Mouse (Mus musculus) embryonic fibroblast, embryonic 13.5 days (primary cell): ENCODE results near the gene Hoxb13. TPM values are rescaled to one million over a fixed set of nuclear protein-coding genes. Genes with fewer than 3 reads are reported as not detected.

ENCODE experiments used
- H3K27ac ChIP-seq: 2 replicates; pipeline ENCODE4 v1.5.1; 2012; ENCODE audit warnings: low read length, control low read depth, inconsistent platforms; ENCODE audit not compliant: insufficient read depth
- H3K4me1 ChIP-seq: 2 replicates; pipeline ENCODE4 v1.6.1; 2011; ENCODE audit warnings: low read length; ENCODE audit not compliant: control insufficient read depth, insufficient read depth
- H3K4me3 ChIP-seq: 2 replicates; pipeline ENCODE4 v1.5.1; 2011; ENCODE audit warnings: mild to moderate bottlenecking, control low read depth, low read length; ENCODE audit not compliant: insufficient read depth
- CTCF ChIP-seq: IDR thresholded peaks from 2 replicates; pipeline ENCODE4 v1.5.1; 2011; ENCODE audit warnings: mild to moderate bottlenecking, control low read depth, low read length, moderate library complexity, borderline replicate concordance; ENCODE audit not compliant: insufficient read depth
- POLR2A ChIP-seq: IDR thresholded peaks from 2 replicates; pipeline ENCODE4 v1.6.1; 2011; ENCODE audit warnings: low read depth, mild to moderate bottlenecking, control low read depth, low read length, moderate library complexity
- polyA plus RNA-seq: library from polyadenylated mRNA; stranded (reverse); fragments of >200 nt; gene quantifications from 2 replicates; pipeline ENCODE4 v1.2.4, GENCODE M21; 2011; ENCODE audit warnings: low read depth; ENCODE audit not compliant: missing spikeins, insufficient read length

Hoxb13 gene
- polyA plus RNA-seq = not detected in 2 replicates

DNA sequence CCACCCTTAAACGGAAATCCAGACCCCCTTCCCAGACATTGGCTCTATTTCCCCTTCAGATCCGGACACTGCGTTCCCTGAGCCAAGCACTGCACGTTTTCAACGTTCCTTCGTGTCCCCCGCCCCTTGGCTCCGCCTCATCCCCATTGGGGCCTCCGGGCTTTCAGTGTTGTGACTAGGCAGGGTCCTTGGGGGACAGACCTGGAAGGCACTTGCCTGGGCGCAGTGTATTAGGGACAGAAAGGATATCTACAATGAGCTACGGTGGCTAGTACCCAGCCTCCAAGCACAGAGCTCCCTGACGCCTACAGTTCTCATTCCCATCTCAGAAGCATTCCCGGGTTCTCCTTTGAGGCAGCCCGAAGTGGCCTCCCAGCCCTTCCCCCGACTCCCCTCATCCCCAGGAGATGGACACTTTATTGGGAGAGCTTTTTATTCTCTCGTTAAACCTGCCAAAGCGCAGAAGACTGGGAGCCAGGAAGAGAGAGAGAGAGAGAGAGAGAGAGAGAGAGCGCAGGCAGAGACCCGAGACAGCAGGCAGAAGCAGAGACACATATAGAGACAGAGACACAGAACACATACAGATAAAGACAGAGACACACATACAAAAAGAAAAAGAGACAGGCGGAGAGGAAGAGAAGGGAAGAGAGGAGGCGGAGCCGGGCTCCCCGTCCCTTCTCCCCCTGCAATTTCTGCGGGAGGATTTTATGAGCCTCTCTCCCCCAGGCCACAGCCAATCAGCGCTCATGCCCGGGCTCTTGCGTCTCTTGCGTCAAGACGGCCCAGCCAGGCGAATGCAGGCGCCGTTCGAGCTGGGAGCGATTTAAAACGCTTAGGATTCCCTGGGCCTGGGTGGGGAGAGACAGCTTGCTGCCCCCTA, at the start of gene Hoxb13:
Hoxb13 (plus strand) TSS at position 796 of the 880 bp plus-strand sequence.
- Histone ChIP-seq H3K27ac (no peak within 1 kb of the TSS), H3K4me3 (no peak within 1 kb of the TSS; the same call in 1 of the 2 replicates), H3K4me1 (no peaks in the 10 kb centered on the region)
- TF ChIP-seq CTCF (no peak), POLR2A (no peak)

DNA sequence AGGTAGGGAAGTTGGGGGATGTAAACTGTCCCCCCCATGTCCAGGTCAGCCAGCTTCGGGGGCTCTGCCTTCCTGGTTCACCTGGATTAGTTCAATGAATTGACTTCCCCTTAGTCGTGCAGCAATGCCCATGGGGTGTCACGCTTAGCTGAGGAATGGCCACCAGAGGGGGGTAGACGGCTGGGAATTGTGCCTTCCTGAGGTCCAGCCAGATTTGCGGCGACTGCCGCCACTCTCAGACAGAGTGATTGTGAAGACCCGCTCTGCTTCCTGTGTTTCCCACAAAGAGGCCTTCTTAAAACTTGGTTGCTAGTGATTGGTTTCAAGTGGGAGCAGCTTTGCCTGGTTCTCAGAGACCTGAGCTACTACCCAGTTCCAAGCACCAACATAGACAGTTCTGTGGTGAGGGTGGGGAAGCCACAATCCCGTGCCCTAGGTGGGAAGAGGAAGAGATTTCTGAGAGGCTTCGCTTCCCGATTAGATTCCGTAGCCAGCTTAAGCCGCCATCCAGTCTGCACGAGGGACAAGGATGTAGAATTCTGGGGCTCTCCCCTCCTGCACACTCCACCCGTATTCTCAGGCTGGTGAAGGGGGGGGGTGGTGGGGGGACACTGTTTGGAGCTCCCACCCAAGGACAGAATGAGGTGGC, 48.4 kb upstream of the Hoxb13 start:
- H3K27ac ChIP-seq = no peak overlapping the region
- peaks cover 4% of the 10 kb centered on the region for H3K4me1 ChIP-seq
- TF ChIP-seq POLR2A = no peak
- peak; percentile 76 for TF ChIP-seq CTCF
- no peak overlapping the region for H3K4me3 ChIP-seq

DNA sequence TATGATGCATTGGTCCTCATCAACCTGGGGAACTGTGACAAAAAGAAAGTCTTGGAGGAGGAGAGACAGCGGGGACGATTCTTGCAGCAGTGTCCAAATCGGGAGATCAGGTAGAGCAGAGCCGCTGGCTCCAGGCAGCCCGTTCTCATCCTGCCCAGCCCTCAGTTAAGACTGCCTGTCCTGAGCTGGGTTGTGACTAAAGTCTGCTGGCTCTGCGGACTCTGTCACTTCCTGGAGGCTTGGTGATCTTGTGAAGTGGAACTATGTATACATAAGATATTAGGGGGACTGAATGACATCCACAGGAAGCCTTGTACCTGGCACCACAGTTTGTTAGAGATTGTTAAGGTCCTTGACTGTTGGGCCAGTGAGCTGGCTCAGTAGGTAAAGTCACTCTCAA, 46.6 kb upstream of the Hoxb13 start:
- no peaks in the 10 kb centered on the region; the same call in 1 of the 2 replicates for H3K4me1 ChIP-seq
- H3K4me3 ChIP-seq = no peak overlapping the region
- no peak overlapping the region for H3K27ac ChIP-seq
- no peak for TF ChIP-seq POLR2A
- TF ChIP-seq CTCF = no peak

DNA sequence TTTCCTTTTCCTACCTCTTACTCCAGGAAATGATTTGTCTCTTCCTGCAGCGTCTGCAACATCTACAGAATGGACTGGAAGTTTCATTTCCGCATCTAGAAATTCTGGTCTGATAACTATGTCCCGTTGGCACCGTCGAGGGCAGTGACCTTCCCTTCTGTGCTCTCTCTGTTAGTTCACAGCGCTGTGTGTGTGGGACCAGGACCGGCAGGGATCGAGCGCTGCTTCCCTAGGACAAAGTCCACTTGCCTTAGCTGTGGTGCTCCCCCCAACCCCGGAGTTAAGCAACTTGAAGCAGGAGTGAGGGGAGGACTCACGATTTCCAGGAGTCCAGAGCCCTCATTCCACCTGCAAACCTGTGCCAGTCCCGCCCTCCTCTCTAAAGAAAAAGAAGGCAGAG, 29.3 kb upstream of the Hoxb13 start:
- H3K27ac ChIP-seq = no peak overlapping the region
- H3K4me3 ChIP-seq = no peak overlapping the region
- no peaks in the 10 kb centered on the region for H3K4me1 ChIP-seq
- TF ChIP-seq POLR2A (no peak), CTCF (no peak)

DNA sequence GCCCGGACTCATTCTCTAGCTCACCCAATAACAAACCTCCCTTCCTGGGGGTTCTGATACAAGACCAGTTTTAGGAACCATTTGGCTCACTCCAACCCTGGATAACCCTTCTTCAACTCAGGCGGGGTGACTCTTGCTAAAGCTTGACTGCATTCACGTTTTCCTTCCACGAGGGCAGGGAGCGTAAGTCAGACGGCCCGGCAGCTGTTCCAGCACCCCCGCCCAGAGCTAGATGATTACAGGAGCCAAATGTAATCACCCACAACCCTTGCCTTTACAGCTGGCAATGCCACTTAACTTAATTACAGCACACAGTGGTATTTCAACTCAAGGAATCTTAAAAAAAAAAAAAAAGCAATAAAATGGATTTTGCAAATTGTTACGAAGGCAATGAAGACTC, 26.0 kb upstream of the Hoxb13 start:
- H3K27ac ChIP-seq = no peak overlapping the region
- no peaks in the 10 kb centered on the region for H3K4me1 ChIP-seq
- TF ChIP-seq CTCF (no peak), POLR2A (no peak)
- no peak overlapping the region for H3K4me3 ChIP-seq

DNA sequence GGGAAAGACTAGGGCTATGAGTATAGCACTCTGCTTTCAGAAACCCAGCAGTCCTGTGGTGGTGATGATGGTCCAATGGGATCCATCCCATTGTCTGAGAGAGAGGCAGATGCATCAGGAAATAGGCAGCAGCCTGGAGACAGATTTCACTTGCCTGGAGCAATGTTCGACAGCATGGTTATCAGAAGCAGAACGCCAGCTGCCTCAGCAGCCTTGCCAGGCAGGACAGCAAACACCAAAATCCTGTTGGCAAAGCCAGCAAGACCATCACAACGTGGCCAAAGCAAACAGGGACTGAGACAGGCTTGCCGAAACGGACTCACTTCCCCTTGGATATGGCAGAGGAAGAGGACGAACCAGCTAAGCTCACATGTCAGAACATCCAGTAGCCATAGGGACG, 25.1 kb upstream of the Hoxb13 start:
- no peak overlapping the region for H3K4me3 ChIP-seq
- TF ChIP-seq CTCF = no peak
- TF ChIP-seq POLR2A = no peak
- H3K27ac ChIP-seq = no peak overlapping the region
- no peaks in the 10 kb centered on the region for H3K4me1 ChIP-seq

DNA sequence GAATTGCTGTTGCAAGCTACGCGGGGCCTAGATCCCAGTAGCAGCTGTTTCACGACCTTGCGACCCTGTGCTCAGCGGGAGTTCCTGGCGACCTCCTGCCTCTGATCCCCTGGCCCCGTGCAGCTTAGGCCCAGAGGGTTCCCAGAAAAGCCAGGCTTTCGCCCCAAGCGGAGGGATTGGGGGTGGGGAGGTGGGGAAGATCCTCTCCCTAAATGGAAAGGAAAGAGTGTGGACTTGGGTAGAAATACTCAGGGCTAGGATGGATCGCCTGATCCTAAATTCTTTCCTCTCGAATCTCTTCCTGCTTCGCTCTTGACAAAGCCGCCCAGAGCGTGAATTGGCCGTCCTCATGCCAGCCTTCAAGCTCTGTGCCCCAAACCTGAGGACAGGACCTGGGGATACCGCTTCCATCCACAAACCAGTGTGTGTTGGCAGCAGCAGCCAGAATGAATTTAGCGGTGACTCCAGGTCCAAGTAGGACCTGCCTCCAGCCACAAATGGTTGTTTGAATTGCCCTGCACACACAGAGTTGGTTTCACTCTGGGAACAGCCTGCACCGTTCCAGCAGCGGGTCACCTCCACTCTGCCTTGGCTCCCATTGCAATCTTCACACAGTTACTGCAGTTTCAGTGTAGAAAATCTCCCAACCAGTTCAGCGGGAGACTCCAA, 23.3 kb upstream of the Hoxb13 start:
- no peak overlapping the region for H3K4me3 ChIP-seq
- H3K4me1 ChIP-seq = no peaks in the 10 kb centered on the region
- no peak for TF ChIP-seq POLR2A
- TF ChIP-seq CTCF = no peak
- no peak overlapping the region for H3K27ac ChIP-seq

DNA sequence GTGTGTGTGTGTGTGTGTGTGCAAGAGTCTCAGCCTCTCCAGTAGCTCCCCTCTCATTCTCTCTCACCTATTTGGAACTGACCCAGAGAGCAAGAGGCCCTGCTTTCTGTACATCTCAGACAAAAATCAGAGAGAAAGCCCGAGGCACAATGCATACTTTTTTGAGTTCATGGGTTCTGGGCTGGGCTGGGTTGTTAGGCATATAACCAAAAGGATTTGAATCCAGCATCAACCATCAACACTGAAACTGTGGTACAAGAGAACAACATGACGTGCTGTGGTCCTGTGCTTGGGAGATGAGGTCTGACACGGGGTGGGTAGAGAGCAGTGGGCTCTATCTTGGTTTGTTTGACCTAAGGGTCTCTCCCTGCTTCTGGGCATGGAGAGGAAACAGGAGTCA, 22.5 kb upstream of the Hoxb13 start:
- no peak for TF ChIP-seq CTCF
- TF ChIP-seq POLR2A = no peak
- no peak overlapping the region for H3K4me3 ChIP-seq
- no peaks in the 10 kb centered on the region for H3K4me1 ChIP-seq
- H3K27ac ChIP-seq = no peak overlapping the region

DNA sequence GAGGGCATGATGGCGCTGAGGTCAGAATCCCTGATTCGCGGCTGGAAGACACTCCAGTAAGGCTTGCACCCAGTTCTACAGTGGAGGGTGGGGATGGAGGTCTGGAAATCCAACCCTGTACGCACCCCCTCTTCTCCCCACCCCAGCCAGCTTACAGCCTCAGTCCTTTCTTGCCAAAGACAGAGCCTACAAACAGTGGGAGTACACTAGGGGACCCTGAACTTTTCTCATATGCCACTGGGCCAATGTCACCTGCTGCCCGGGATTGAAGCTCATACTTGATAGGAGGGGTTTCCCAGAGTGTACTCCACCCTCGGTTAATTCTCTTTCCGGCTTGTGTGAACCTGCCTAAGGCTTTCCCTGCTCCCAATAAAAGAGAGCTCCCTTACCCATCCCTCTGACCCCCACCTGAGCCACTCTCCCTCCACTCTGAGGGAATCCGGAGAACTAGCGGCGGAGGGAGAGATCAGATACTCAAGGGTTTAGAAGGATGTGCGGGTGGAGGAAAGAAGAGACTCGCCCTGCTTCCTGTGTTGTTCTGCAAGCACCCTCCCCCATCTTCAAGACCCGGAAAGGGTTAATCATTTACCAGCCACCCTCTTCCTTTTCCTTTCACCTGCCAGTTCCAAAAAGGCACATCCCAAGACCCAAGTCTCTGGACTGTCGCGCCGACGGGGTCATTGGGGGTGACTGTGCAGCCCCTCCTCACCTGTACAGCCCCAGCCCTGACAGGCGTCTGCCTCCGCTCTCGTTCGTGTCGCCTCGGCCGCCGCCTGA, 21.4 kb upstream of the Hoxb13 start:
- no peak for TF ChIP-seq CTCF
- TF ChIP-seq POLR2A = no peak
- Histone ChIP-seq H3K4me3 (no peak overlapping the region), H3K4me1 (no peaks in the 10 kb centered on the region), H3K27ac (no peak overlapping the region)

DNA sequence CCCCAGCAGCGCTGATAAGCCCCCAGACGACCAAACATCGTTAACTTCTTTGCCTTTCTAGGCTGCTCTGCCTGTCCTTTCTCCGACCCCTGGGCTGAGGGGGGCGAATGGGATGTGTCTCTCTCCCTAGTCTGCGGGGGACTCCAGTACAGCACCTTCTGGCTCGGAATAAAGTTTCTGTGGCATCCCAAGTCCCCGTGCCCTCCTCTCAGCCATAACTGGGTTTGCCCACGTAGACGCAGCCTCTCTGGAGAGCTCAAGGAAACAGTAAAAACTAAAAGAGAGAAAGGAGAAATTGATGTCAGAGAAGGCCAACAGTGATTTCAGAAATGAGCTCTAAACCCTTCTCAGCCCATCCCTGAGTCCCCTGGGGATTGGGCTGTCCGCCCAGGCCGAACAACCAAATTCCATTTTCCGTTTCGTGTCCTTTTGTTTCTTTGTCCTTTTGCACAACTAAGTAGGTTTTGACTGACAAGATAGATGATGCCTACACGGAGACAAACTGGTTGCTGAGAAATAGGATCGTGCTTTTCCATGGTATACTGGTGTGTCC, 20.8 kb upstream of the Hoxb13 start:
- TF ChIP-seq CTCF (no peak), POLR2A (no peak)
- H3K4me1 ChIP-seq = no peaks in the 10 kb centered on the region
- no peak overlapping the region for H3K4me3 ChIP-seq
- H3K27ac ChIP-seq = no peak overlapping the region
